Mouse (Mus musculus) megakaryocyte, embryonic 14.5 days (primary cell): ENCODE data around the gene Gm14412.
"Not testable (repeated sequence)": the region's sequence is repeated elsewhere in the genome, so short reads cannot be mapped to it uniquely, and the experiment has no call there.

Source experiments
- FLI1 ChIP-seq: IDR thresholded peaks from 2 replicates; pipeline ENCODE4 v1.6.1; 2012; ENCODE audit warnings: low read length, inconsistent platforms, mixed read lengths
- GATA1 ChIP-seq: IDR thresholded peaks from 3 replicates; pipeline ENCODE4 v1.6.1; 2012; ENCODE audit warnings: mixed read lengths, low read length, inconsistent platforms, borderline replicate concordance

DNA sequence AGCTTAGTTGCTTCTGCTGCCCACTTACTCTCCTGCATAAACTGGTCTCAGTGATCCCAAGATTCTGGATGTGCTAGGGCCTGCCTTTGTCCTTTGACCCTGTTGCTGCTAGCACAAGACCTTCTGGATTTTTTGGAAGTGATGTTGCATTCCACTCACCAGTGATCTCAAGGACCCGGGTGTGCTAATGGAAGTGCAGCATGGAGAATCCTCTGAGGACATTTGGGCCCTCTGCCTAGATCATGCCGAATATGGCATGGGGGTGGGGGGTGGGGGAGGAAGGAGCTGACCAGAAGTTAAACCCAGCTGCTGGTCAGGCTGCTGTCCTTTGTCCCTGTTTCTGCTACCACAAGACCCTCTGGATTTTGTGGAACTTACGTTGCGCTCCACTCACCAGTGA lies 14.5 kb downstream of the Gm14412 start:
- not testable (repeated sequence) for TF ChIP-seq FLI1, GATA1
